Mouse (Mus musculus) brown adipose tissue, adult 24 weeks (tissue): ENCODE results near the gene Cox8a. TPM values are rescaled to one million over a fixed set of nuclear protein-coding genes. Genes with fewer than 3 reads are reported as not detected.

Source experiments
- H3K27ac ChIP-seq: fragments of 200-500 bp; replicated peaks from 2 replicates; pipeline ENCODE4 v1.5.1; 2012; ENCODE audit warnings: low read depth, mild to moderate bottlenecking, low read length
- H3K4me1 ChIP-seq: fragments of 200-500 bp; 2 replicates; pipeline ENCODE4 v1.6.1; 2012; ENCODE audit warnings: low read length, mixed read lengths; ENCODE audit not compliant: control insufficient read depth, insufficient read depth, insufficient read length
- H3K4me3 ChIP-seq: fragments of 200-500 bp; 2 replicates; pipeline ENCODE4 v1.5.1; 2012; ENCODE audit warnings: low read depth, mild to moderate bottlenecking, low read length, moderate library complexity; ENCODE audit not compliant: insufficient read depth
- polyA plus RNA-seq: library from polyadenylated mRNA; stranded (reverse); fragments of >200 nt; gene quantifications from 2 replicates; pipeline ENCODE4 v1.2.4, GENCODE M21; 2012; ENCODE audit not compliant: missing spikeins, insufficient read depth, insufficient read length

The Cox8a gene
- polyA plus RNA-seq, 1 experiment = 4,380 TPM

DNA sequence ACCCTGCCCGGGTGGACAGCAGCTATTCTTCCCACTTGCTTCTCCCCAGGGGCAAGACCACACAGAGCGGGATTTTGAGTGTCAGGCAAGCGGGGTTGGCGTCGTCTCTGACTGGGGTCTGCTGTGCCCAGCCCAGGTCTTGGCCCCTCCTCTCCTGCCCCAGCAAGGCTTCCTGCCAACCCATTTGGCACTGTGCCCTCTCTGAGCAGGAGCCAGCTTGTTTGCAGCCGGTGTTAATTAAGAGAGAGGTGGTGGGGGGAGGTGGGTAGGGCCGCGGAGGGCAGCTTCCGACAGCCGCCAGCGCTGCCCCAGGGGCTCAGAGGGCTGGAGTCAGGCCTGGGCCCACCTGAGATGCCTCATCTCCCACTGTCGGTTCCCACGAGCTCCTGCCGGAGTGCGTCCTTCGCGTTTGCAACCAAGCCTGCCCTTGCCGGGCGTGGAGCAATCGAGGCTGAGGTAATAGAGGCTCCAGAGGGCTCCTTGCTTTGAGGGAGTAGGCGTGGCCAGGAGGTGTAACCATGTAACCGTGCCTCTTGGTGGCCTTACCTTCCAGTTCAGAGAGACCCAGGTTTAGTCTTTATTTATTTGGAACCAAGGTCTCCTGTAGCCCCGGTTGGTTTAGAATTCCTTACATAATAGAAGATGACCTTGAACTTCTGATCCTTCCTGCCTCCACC, 35.0 kb downstream of the Cox8a start:
- Histone ChIP-seq H3K27ac (no peak overlapping the region), H3K4me1 (peaks cover 9% of the 10 kb centered on the region), H3K4me3 (no peak overlapping the region)

DNA sequence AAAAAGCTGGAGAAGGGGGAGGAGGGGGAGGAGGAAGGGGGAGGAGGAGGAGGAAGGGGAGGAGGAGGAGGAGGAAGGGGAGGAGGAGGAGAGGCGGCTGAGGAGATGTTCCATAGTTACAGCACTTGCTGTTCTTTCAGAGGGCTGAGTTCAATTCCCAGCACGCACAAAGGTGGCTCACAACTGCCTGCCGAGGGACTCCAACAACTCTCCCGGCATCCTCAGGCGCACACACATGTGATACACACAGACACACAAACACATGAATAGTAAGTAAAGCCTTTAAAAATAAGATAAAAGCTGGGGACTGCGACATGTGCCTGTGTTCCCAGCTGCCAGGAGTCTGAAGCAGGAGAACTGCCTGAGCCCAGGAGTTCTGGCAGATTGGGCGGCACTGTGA, 35.9 kb downstream of the Cox8a start:
- Histone ChIP-seq H3K4me3 (no peak overlapping the region), H3K27ac (no peak overlapping the region), H3K4me1 (peaks cover 9% of the 10 kb centered on the region)

DNA sequence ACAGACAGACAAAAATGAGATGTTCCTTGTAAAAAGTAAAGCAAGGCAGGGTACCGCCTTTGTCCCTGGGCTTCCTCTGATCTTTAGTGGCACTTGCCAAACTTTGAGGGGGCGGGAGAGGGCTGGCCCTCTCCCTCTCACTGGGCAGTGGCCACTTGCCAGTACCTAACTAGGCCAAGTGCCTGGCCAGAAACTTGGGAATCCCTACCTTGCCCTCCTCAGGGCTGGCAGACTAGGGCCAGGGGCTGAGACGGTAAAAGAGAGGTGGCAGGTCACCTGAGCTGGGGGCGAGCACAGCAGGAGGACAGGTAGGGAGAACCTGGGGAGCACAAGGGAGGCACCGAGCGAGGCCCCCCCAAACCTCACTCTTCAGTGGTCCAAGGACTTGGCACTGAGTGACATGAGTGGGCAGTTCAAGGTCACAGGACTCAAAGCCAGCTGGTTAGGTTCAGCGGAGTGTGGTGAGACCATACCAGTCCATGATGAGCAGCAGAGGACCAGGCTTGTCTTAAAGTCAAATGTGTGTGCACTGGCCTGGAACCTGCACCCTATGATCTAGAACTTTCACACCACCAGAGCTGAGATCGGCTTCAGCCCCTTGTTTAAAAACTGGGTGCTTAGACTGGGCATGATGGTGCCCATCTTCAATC, 36.5 kb downstream of the Cox8a start:
- no peak overlapping the region for H3K4me3 ChIP-seq
- H3K4me1 ChIP-seq = peaks cover 9% of the 10 kb centered on the region
- no peak overlapping the region for H3K27ac ChIP-seq

DNA sequence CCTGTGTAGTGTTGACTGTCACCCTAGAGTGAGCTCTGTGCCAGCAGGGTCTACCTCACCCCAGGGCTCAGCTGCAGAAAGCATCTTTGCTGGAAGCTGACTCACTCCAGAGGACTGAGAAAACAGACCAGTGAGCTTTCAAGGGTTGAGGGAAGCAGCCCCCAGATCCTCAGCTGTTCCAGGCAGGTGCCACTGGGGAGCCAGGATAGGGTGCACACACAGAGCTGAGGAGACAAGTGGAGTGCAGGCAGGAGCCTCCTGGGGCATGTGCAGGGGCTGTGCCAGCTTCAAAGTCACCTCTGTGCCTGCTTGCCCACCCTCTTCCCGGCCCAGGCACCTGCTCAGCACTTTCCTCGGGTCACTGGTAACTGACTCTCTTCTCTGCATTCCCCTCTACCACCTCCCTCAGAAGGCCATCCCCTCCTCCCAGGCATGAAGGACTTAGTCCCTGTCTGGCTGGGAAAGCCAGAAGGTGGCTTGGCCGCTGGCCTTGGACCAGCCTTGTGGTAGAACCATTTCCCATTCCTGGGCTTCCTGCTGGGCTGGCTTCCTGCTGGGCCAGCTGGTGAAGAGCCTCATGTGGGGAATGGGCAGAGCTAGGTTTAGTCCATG, 38.5 kb downstream of the Cox8a start:
- H3K27ac ChIP-seq = no peak overlapping the region
- H3K4me3 ChIP-seq = no peak overlapping the region

DNA sequence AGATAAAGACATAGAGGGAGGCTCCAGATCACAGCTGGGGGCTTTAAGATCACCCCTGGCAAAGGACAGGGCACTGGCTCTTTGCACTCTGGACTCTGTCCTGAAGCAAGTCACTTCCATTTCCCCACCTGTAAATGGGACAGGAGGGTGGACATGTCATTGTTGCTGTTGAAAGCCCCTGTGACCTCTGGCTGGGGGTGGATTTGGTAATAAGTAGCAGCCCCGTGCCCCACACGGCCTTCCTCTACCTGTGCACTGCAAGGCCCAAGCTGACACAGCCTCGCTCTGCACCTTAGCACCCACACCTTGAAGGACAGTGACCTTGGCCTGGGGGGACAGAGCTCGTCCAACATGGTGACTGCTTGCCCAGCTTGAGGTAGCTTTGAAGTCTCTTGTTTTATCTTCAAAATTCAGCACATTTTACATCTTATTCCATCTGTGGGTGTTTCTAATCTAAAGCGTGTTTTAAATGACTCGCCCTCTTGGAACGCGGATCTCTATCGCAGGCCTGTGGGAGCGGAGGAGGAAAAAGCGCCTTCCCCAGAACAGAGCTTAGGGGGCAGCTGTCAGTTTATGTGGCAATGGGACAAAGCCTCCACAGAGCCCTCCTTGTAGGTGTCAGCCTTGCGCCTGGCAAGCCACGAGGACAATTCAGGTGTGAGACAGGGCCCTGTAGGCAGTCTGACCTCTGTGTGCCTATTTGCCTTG, 39.5 kb downstream of the Cox8a start:
- no peak overlapping the region for H3K4me3 ChIP-seq

More for the DNA sequence above, 38.5 kb downstream of the Cox8a start:
- peaks cover 9% of the 10 kb centered on the region for H3K4me1 ChIP-seq

DNA sequence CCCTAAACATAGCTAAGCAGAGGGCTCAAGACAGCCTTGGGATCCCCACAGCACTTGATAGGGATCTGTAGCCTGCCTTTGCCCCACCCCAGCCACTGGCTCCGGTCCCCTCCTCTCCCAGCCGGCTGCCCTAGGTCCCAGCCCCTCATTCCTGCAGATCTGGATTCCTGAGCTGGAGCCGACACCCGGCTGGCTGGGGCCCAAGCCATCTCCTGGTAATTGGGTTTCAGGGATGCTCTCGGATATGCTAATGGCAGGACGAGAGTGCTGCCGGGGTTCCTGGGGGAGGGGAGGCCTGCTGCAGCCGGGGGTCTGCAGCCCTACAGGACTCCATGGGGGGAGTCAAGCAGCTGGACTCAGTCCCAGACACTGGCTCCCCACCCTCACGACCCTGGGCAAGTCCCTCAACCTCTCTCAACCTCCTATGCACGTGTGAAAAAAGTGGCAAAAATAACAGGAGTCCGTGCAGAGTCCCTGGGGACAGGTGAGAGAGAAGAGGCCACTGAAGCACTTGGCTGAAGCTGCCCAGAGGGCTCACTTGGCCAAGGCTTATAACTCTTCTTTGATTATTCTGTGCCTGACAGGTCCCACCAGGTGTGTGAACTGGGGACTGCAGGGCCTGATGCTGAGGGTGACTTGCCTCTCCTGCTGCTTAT, 41.2 kb downstream of the Cox8a start:
- no peak overlapping the region for H3K4me3 ChIP-seq
- H3K4me1 ChIP-seq = peaks cover 8% of the 10 kb centered on the region
- no peak overlapping the region for H3K27ac ChIP-seq

More for the DNA sequence above, 39.5 kb downstream of the Cox8a start:
- no peak overlapping the region for H3K27ac ChIP-seq
- H3K4me1 ChIP-seq = peaks cover 9% of the 10 kb centered on the region

DNA sequence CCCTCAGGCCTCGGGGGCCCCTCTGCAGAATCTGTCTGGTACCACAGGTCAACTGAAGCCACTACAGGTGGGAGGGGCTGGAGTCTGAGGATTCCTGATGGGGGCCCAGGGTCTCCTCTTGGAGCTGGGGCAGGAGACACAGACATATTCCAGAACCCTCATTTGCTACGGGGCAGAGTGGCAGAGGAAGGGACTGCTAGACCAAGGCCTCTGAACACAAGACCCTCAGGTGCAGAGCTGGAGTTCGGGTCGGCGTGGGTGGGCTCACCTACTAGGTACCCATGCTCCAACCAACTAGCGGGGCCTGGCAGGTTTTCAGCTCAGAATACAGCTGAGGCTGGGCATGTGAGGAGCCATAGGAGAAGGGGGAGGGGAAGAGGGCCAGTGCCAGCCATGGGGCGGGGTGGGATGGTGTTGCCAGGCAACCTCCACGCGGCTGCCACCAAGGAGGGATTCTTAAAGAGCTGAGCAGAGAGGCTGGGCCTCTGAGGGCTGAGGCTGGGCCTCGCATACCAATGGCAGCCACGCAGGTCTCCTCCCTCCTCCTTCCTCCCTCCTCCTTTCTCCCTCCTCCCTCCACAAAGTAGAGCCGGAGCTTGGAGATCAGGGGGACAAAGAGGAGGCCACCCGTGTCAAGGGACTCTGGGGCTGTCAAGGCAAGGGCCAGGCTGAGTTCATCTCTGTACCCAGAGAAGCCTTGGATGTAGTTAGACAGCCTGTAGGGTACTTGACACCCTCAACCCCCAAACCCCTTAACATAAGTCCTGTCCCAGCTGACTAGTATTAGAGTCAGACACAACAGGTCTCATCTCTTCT, 45.2 kb downstream of the Cox8a start:
- Histone ChIP-seq H3K4me3 (no peak overlapping the region), H3K27ac (no peak overlapping the region), H3K4me1 (0 out of 2 replicates have a peak, but pooled peaks cover 2% of the 10 kb centered on the region)

DNA sequence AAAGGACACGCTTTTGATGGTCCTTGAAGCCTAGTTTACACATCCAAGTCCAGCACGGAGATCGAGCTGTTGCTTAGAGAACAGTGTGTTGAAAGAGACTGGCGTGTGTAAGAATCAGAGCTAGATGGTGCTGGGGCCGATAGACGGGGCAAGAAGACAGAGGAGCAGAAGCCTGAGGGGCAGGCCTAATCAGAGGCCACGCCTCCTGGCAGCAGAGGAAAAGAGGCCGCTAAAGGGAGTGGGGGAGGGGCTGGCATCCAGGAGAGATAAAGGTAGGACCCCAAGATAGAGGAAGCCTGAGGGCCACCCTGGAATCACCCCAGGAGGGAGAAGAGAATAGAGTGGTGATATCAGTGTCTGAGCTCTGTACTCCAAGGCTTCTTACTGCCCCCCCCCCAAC, 46.0 kb downstream of the Cox8a start:
- Histone ChIP-seq H3K27ac (no peak overlapping the region), H3K4me3 (no peak overlapping the region)

DNA sequence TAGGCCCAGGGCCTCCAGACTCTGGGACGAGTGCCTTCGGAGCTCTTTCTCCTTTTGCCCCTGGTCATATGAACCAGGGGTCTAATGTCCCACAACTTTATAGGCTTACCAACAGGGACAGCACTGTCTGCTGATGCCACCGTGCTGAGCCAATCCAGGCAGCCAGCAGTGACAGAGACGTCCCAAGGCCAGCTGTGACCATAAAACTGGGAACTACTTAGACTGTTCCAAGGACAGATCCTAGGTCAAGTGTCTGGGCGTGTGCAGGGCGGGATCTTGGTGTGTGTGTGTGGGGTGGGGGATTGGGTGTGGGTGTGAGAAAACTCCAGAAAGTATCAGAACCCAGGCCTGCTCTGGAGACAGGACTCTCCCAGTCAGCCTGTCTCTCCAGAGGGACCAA, 46.5 kb downstream of the Cox8a start:
- Histone ChIP-seq H3K4me1 (0 out of 2 replicates have a peak, but pooled peaks cover 2% of the 10 kb centered on the region), H3K27ac (no peak overlapping the region), H3K4me3 (no peak overlapping the region)

More for the DNA sequence above, 46.0 kb downstream of the Cox8a start:
- 0 out of 2 replicates have a peak, but pooled peaks cover 2% of the 10 kb centered on the region for H3K4me1 ChIP-seq

DNA sequence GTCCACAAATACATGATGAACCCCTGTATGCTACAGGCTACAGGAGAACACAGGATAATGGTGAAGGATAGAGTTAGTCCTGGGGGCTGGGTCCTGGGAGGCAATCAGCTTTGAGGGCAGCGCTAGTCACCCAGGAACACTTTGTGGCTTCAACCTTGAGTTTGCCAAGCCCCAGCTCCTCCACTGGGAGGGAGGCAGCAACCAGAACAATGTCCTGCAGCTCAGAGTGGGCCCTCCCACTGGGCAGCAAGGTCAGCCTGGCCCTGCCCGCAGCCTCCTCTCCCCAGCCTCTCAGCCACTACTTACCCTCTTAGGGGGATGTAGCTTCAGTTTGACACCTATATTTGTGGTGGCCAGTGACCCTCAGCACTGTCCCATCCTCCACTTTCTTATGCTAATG, 49.0 kb downstream of the Cox8a start:
- peaks cover 4% of the 10 kb centered on the region; the same call in 1 of the 2 replicates for H3K4me1 ChIP-seq
- H3K4me3 ChIP-seq = no peak overlapping the region
- H3K27ac ChIP-seq = no peak overlapping the region

DNA sequence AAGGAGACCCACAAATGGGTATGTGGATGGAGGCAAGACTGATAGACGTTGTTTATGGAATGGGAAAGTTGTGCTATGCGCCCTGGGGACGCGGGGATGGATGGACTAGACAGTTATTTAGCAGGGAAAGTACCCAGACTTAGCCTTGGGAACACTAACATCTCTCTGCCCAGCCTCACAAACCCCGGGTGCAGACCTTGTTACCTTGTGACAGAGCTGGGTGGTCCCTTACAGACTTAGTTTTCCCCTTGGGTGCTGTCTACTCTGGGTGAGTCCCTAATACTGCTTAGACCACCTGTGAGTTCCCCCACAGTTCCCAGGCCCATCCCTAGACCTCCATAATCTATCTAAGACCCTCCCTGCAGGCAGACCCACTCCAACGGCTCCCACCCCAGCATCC, 50.6 kb downstream of the Cox8a start:
- H3K4me3 ChIP-seq = no peak overlapping the region
- H3K27ac ChIP-seq = no peak overlapping the region
- peaks cover 4% of the 10 kb centered on the region; the same call in 1 of the 2 replicates for H3K4me1 ChIP-seq

DNA sequence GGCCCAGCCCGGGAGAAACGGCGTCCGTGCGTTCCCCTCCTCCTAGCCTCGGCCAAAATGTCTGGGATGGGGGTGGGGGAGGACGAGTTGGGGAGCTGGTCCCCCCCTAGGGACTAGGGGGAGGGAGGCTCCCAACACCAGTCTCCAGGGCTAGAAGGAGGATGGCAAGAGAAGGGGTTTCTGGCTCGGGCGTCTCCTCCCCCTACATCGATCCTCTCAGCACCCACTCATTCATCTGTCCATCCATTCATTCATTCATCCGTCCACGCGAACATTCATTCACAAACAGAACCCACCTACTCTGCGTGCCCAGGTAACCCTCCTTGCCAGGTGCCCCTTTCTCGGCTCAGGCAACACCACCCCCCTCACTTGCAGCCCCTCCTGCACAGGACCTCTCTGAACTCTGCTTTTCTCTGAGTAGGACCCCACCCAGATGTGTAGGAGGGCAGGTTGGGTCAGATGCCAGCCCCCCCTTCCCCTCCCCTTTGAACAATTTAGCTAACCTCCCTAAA, 51.2 kb downstream of the Cox8a start:
- Histone ChIP-seq H3K4me3 (no peak overlapping the region; the same call in 1 of the 2 replicates), H3K4me1 (peaks cover 3% of the 10 kb centered on the region; the same call in 1 of the 2 replicates), H3K27ac (no peak overlapping the region)

DNA sequence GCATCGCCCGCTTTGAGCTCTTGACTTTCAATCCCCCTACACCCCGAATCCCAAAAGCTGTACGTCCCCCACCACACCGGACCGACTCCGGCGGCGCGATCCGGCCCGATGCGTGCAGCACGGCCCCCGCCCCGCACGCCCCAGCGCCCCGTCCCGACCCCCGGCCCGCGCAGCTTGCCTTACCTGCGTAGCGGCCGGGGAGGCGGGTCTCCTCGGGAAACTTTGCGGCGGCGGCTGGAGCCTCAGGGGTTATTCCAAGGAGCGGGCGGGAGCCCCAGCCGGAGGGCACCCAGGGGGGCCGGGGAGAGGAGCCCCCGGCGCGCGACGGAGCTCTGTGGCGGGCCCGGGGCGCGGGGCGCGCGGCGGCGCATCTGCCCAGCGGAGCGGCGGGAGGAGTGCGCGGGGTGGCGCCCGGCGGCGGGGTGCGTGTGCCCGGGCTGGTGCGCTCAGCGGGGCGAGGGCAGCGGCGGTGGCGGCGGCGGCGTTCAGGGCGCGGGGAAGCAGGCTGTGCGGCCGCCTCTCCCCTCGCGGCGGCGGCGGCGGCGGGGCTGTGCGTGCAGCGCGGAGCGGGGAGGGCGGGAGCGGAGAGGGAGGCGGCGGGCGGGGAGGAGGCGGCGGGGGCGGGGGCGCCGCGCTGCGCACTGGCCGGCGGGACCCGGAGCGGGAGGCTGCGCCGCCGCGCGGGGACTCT, 51.8 kb downstream of the Cox8a start:
- Histone ChIP-seq H3K4me1 (peaks cover 2% of the 10 kb centered on the region; the same call in 1 of the 2 replicates), H3K27ac (no peak overlapping the region), H3K4me3 (peak overlapping the region; percentile 46)
